Mouse (Mus musculus): ENCODE results near the gene Chad.

- TF ChIP-seq CTCF (IDR thresholded peaks at IDR 0.05; ENCODE audit: borderline replicate concordance, control insufficient read depth, extremely low read depth, insufficient read depth, low read length, poor library complexity) (no peak), POLR2A (IDR thresholded peaks at IDR 0.05; ENCODE audit: control insufficient read depth, extremely low read depth, insufficient read depth, low read length, poor library complexity) (no peak)
These were observed 26.0 kb upstream of the Chad start for GRCm38 (mm10) chr11:94538733-94539292.

All from thymus, adult 2 months (tissue).